Mouse (Mus musculus) brain, embryonic 14.5 days (tissue): ENCODE measurements at regions not wholly inside any gene's neighbourhood (a gene's known extent, or its start where the extent isn't known, plus 50 kb on each side); places are given as distances from the start of the nearest gene placed in this dataset.

Source experiments
- DNase-seq: peaks from one replicate; pipeline ENCODE4 v3.0.0-alpha.2; 2011; ENCODE audit warnings: low read depth
- CTCF ChIP-seq: fragments of 200-500 bp; IDR thresholded peaks from 2 replicates; pipeline ENCODE4 v1.5.1; 2012; ENCODE audit warnings: inconsistent platforms, mild to moderate bottlenecking, moderate library complexity, borderline replicate concordance; ENCODE audit not compliant: insufficient read depth, insufficient read length; ENCODE audit errors: extremely low read depth
- POLR2A ChIP-seq: fragments of 200-500 bp; IDR thresholded peaks from 2 replicates; pipeline ENCODE4 v1.6.1; 2012; ENCODE audit warnings: mild to moderate bottlenecking, inconsistent platforms, borderline replicate concordance; ENCODE audit not compliant: poor library complexity, insufficient read depth, insufficient read length, severe bottlenecking; ENCODE audit errors: extremely low read depth

DNA sequence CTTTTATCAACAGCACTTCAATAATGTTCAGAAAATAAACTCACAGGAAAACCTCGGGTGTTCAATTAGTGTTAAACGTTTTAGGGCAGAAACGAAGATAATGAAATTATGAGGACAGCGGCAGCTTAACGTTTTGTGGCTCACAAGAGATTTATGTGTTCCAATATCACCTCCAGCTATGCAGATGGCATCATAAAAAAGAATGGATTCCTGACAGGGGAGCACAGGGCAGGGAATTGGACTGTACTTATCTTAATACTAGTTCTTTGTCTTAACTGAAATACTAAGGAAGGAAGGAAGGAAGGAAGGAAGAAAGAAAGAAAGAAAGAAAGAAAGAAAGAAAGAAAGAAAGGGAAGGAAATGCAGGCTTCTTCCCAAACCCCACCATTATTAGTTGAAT lies 121.6 kb downstream of the Icos start:
- no peak for TF ChIP-seq POLR2A
- TF ChIP-seq CTCF, result no peak
- DNase-seq, result no peak

DNA sequence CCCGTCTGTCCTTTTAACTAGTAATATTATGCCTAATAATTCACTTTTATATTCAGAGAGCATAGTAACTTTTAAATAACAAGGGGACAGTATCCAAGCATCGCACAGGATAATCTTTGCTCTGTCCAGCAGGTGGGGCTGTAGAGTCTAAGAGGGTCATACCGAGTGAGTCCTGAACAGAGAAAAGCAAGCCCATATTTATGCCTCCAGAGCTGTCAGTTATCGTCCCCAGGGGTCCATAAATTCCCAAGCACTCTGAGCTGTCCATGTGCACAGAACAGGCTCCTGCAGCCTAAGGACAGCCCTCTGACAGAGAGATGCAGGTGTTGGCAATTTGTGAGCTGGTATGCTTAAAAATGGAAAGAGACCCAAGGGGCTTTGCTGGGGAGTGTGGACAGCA lies 124.0 kb downstream of the Icos start:
- TF ChIP-seq POLR2A (no peak), CTCF (peak; percentile 22; the same call in 1 of the 2 replicates)
- no peak for DNase-seq

DNA sequence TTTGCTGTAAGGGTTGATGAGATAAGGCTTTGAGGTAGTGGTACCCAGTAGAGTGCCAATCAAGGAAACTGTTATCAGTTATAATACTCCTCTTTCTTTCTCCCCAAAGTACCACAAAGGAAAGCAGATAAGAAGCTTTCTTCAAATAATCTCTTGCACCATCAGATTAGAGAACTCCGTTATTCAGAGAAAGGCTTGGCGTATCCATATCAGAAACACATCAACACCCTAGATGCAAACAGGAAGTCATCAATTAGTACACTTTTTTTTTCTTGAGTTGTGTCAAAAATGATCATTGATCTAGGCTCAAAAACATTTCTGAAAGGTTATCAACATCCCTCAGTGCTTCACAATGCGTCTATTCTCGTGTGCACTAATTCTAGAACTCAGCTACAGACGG lies 124.6 kb downstream of the Icos start:
- no peak for DNase-seq
- TF ChIP-seq CTCF, result no peak
- no peak for TF ChIP-seq POLR2A

DNA sequence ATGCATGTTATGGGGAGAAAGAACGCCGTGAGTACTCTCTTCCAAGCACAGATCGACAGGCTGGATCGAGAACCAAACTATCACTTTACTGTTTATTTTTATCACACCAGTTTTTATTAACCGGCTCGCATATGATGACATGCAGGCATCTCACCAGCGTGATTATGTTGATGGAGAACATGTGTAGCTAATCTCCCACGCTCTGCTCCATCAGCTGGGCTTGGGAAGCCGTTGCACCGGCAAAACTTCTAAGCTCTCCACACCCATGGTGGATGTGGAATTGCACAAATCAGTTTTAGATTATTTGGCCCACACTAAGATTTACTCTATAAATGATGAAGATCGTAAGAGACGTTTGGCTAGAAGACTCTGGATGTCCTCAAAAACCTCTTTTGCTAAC lies 125.9 kb downstream of the Icos start:
- no peak for DNase-seq
- TF ChIP-seq CTCF (no peak), POLR2A (no peak)

- DNase-seq, result peak; percentile 83
- no peak for TF ChIP-seq POLR2A
- no peak for TF ChIP-seq CTCF
Observed at GRCm38 (mm10) chr1:61111731-61112309, 134.1 kb downstream of the Icos start.

DNA sequence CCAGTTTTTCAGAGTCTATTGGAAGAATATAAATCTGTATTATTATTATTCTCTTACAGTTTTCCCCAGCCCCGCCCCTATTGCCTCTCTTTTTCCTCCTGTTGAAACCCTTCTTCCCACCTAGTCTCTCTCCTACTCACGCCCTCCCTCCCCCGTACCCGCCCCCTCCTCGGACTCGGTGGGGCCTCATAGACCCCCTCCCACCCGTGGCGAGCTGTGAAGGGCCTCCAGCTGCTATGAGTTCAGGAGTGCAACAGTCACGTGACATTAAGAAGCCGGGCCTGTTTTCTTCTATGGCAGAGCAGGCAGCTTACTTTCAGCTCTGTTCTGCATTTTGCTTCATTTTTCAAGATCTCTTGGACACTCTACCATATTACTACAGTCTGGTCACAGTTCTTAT lies 139.8 kb downstream of the Icos start:
- DNase-seq, result no peak
- TF ChIP-seq POLR2A (no peak), CTCF (no peak)

GRCm38 (mm10) chr1:61118071-61118470 lies 140.3 kb downstream of the Icos start:
- DNase-seq, result peak; percentile 77
- TF ChIP-seq CTCF (no peak), POLR2A (no peak)

DNA sequence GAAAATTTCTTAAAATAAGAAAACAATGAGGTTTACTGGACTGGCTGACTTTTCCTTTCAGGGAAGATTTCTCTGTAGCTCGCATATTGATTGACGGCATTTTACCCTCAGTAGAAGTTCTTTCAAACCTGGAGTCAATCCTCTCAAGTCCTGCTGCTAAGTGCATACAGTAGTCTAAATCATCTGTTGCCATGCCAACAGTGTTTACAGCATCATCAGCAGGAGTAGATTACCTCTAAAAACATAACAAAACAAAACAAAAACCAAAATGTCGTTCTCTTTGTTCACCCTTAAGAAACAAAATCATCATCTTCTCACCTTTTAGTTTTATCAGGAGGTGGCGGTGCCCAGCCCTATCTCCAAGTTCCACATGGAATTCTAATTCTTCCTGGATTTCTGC lies 143.8 kb downstream of the Icos start:
- DNase-seq, result peak; percentile 35
- no peak for TF ChIP-seq CTCF
- no peak for TF ChIP-seq POLR2A

DNA sequence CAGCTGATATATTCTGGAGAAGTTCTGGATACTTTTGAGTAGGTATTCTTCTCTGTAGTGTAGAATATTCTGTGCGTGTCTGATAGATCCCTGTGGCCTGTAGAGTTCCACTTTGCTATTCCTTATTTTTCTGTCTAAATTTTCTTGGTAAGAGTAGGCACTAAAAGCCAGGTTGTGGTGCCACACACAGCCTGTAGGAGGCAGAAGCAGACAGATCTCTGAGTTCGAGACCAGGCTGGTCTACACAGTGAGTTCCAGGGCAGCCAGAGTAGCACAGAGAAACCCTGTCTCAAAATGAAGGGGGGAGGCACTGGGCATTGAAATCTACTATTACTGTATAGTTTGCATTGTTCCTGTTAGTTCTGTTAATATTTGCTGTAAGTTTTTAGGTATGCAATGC lies 147.4 kb downstream of the Icos start:
- TF ChIP-seq CTCF, result no peak
- no peak for TF ChIP-seq POLR2A
- no peak for DNase-seq

- DNase-seq, result peak; percentile 23
- no peak for TF ChIP-seq CTCF
- no peak for TF ChIP-seq POLR2A
Observed at GRCm38 (mm10) chr1:61135597-61136545, 158.1 kb downstream of the Icos start.

DNA sequence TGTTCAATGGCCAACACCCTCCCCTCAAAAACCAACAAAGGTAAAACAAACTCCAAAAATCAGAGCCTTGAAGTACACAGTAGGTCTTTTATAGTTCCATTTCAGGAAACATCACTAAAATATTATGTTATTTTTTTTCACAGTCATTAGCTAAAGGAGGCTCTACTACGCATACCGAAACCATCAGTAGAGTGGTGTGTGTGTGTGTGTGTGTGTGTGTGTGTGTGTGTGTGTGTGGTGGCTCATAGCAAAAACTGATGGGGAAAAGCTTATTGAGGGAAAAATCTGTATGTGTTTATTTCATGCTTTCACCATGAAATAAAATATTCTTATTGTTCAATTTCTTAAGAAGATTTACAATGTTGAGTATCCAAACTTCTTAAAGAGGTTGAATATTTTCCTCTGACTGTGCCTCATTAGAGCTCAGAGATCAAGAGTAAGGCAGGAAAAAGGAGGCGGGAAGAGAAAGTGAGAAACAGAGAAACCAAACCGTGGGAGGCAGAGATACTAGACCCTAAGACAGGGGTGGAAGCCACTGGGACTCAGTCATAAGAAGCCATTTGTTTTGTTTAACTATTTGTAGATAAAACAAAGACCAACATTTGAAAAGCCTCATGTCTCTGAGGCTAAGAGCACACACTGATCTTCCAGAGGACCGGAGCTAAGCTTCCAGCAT lies 159.6 kb downstream of the Icos start:
- no peak for DNase-seq
- no peak for TF ChIP-seq CTCF
- no peak for TF ChIP-seq POLR2A
